Mouse (Mus musculus) WW6 (cell line): ENCODE measurements around the gene Dppa5a.
"Not testable (repeated sequence)": the region's sequence is repeated elsewhere in the genome, so short reads cannot be mapped to it uniquely, and the experiment has no call there.

ENCODE experiments used
- DNase-seq: peaks from one replicate; pipeline ENCODE4 v3.0.0-alpha.2; 2013; ENCODE audit warnings: low read depth, low spot score

The Dppa5a gene

GRCm38 (mm10) chr9:78365850-78366544 is 2.0 kb downstream of the Dppa5a start:
- DNase-seq: no peak

- DNase-seq: no peak
Observed at GRCm38 (mm10) chr9:78364701-78365100, 3.3 kb downstream of the Dppa5a start.

GRCm38 (mm10) chr9:78363374-78363773 is 4.6 kb downstream of the Dppa5a start:
- no peak for DNase-seq

GRCm38 (mm10) chr9:78360484-78360872 is 7.5 kb downstream of the Dppa5a start:
- DNase-seq: no peak

GRCm38 (mm10) chr9:78359750-78360483 is 8.1 kb downstream of the Dppa5a start:
- no peak for DNase-seq

GRCm38 (mm10) chr9:78358053-78358452 is 9.9 kb downstream of the Dppa5a start:
- peak; percentile 81 for DNase-seq

- DNase-seq: no peak
Observed at GRCm38 (mm10) chr9:78355611-78356010, 12.4 kb downstream of the Dppa5a start, which contains the start of gene Gsta2. Gsta2 (minus strand) TSS chr9:78355788.

- DNase-seq: no peak
Observed at GRCm38 (mm10) chr9:78354665-78355578, 13.1 kb downstream of the Dppa5a start.

GRCm38 (mm10) chr9:78351504-78352220 is 16.3 kb downstream of the Dppa5a start:
- no peak for DNase-seq

- not testable (repeated sequence) for DNase-seq
Observed at GRCm38 (mm10) chr9:78350007-78350406, 18.0 kb downstream of the Dppa5a start.

GRCm38 (mm10) chr9:78349141-78349540 is 18.8 kb downstream of the Dppa5a start:
- DNase-seq: not testable (repeated sequence)

GRCm38 (mm10) chr9:78348206-78349004 is 19.6 kb downstream of the Dppa5a start:
- DNase-seq: not testable (repeated sequence)

- no peak for DNase-seq
Observed at GRCm38 (mm10) chr9:78347004-78347403, 21.0 kb downstream of the Dppa5a start.

- not testable (repeated sequence) for DNase-seq
Observed at GRCm38 (mm10) chr9:78345235-78345634, 22.7 kb downstream of the Dppa5a start.

GRCm38 (mm10) chr9:78343055-78343454 is 24.9 kb downstream of the Dppa5a start:
- not testable (repeated sequence) for DNase-seq

GRCm38 (mm10) chr9:78342494-78342893 is 25.5 kb downstream of the Dppa5a start:
- not testable (repeated sequence) for DNase-seq

GRCm38 (mm10) chr9:78340324-78340723 is 27.7 kb downstream of the Dppa5a start:
- not testable (repeated sequence) for DNase-seq

- not testable (repeated sequence) for DNase-seq
Observed at GRCm38 (mm10) chr9:78337050-78337449, 30.9 kb downstream of the Dppa5a start.

- not testable (repeated sequence) for DNase-seq
Observed at GRCm38 (mm10) chr9:78327289-78327688, 40.7 kb downstream of the Dppa5a start, which contains the start of gene Omt2b. Omt2b (plus strand) TSS chr9:78327589.

GRCm38 (mm10) chr9:78319499-78319898 is 48.5 kb downstream of the Dppa5a start:
- DNase-seq: no peak
